Mouse (Mus musculus) liver, embryonic 14.5 days (tissue): ENCODE results near the gene Fam76a. TPM values are rescaled to one million over a fixed set of nuclear protein-coding genes. Genes with fewer than 3 reads are reported as not detected.
A peak's percentile ranks its signal among the peaks of the same experiment; 100 is the strongest.
"Not testable (repeated sequence)": the region's sequence is repeated elsewhere in the genome, so short reads cannot be mapped to it uniquely, and the experiment has no call there.

ENCODE experiments used
- ATAC-seq: fragments of 200-750 bp; cut with Nextera tagmentation; 2 replicates; pipeline ENCODE4 v1.8.0; 2017; ENCODE audit warnings: moderate number of reproducible peaks, mild to moderate bottlenecking, moderate library complexity; ENCODE audit not compliant: insufficient read depth
- DNase-seq, 3 experiments: peaks; one replicate each; pipeline ENCODE4 v3.0.0-alpha.2; 2012 to 2013; ENCODE audit warnings: low read depth in 3 of 3, low spot score in 3 of 3
- H3K27ac ChIP-seq: fragments of 300-500 bp; sonication (generic); 2 replicates; pipeline ENCODE4 v1.5.1; 2014; ENCODE audit warnings: moderate library complexity, mild to moderate bottlenecking, control low read depth, inconsistent platforms
- H3K27me3 ChIP-seq: fragments of 300-500 bp; sonication (generic); 2 replicates; pipeline ENCODE4 v1.6.1; 2014; ENCODE audit warnings: mild to moderate bottlenecking, low read length, moderate library complexity; ENCODE audit not compliant: control insufficient read depth, insufficient read depth
- H3K36me3 ChIP-seq: fragments of 300-500 bp; sonication (generic); replicated peaks from 2 replicates; pipeline ENCODE4 v1.6.1; 2014; ENCODE audit warnings: low read depth; ENCODE audit not compliant: control insufficient read depth, insufficient read depth
- H3K4me1 ChIP-seq, 2 experiments: fragments of 200-500 bp in 1 of 2; fragments of 300-500 bp in 1 of 2; sonication (generic) in 1 of 2; replicated peaks; 2 replicates each; pipeline ENCODE4 v1.6.1; 2012 to 2014; ENCODE audit warnings: antibody characterized with exemption in 1 of 2, inconsistent platforms in 1 of 2, low read length in 1 of 2; ENCODE audit not compliant: control insufficient read depth in 2 of 2, insufficient read depth in 2 of 2
- H3K4me2 ChIP-seq: fragments of 300-500 bp; sonication (generic); 2 replicates; pipeline ENCODE4 v1.6.1; 2014; ENCODE audit warnings: low read depth, mild to moderate bottlenecking, control low read depth, moderate library complexity
- H3K4me3 ChIP-seq, 2 experiments: fragments of 200-500 bp in 1 of 2; fragments of 300-500 bp in 1 of 2; sonication (generic) in 1 of 2; 2 replicates each; pipeline ENCODE4 v1.5.1; 2012 to 2014; ENCODE audit warnings: low read depth in 2 of 2, low read length in 2 of 2, mild to moderate bottlenecking in 2 of 2, control low read depth in 1 of 2, inconsistent platforms in 1 of 2, moderate library complexity in 1 of 2; ENCODE audit not compliant: insufficient read depth in 1 of 2
- H3K9ac ChIP-seq: fragments of 300-500 bp; sonication (generic); replicated peaks from 2 replicates; pipeline ENCODE4 v1.6.1; 2014; ENCODE audit warnings: mild to moderate bottlenecking, control low read depth, moderate library complexity
- H3K9me3 ChIP-seq: fragments of 300-500 bp; sonication (generic); 2 replicates; pipeline ENCODE4 v1.6.1; 2016; ENCODE audit warnings: low read length, mixed read lengths; ENCODE audit not compliant: control insufficient read depth
- CTCF ChIP-seq: IDR thresholded peaks from 2 replicates; pipeline ENCODE4 v1.5.1; 2016; ENCODE audit warnings: antibody characterized with exemption, low read depth, control low read depth
- EP300 ChIP-seq: IDR thresholded peaks from 2 replicates; pipeline ENCODE4 v1.6.1; 2016; ENCODE audit warnings: antibody characterized with exemption, low read depth
- WGBS: fragments of 180-500 bp; shearing (Covaris S2); extraction: QIAGEN DNeasy Blood & Tissue Kit; methylation state at CpG from one replicate; pipeline ENCODE4 v1.1.7; 2014; ENCODE audit not compliant: insufficient replicate concordance; 5-methylcytosine and 5-hydroxymethylcytosine counted together
- polyA plus RNA-seq, 2 experiments: library from polyadenylated mRNA; depleted of rRNA in 1 of 2; stranded (reverse) in 1 of 2; unstranded in 1 of 2; fragments of >200 nt; fragmentation: Nextera tagmentation in 1 of 2; extraction: Ambion mirVana in 1 of 2; gene quantifications; 2 replicates each; pipeline versions ENCODE4 v1.2.1 to v1.2.3; 2012 to 2014

The Fam76a gene
- polyA plus RNA-seq, 2 experiments, result 7.4 to 24.8 TPM

GRCm38 (mm10) chr4:132938181-132938941 lies 16.0 kb upstream of the Fam76a start:
- H3K9me3 ChIP-seq, result no peaks in the 10 kb centered on the region
- WGBS, result 53% methylated on average over 12 of the region's 12 CpGs
- H3K36me3 ChIP-seq, result no peaks in the 10 kb centered on the region
- no peak overlapping the region for H3K27ac ChIP-seq
- H3K4me1 ChIP-seq, result peaks cover 0 to 10% of the 10 kb centered on the region in 2 experiments; a peak in 1 of 4 replicates
- no peak for ATAC-seq
- no peak overlapping the region for H3K9ac ChIP-seq
- TF ChIP-seq EP300 (no peak), CTCF (no peak)
- DNase-seq, result no peak
- no peak overlapping the region for H3K4me2 ChIP-seq
- no peak overlapping the region for H3K4me3 ChIP-seq
- no peaks in the 10 kb centered on the region; the same call in 1 of the 2 replicates for H3K27me3 ChIP-seq

GRCm38 (mm10) chr4:132934639-132935038 lies 12.3 kb upstream of the Fam76a start:
- H3K9me3 ChIP-seq, result no peaks in the 10 kb centered on the region
- no peak for ATAC-seq
- no peak overlapping the region for H3K9ac ChIP-seq
- DNase-seq, result no peak
- 48% methylated on average over 7 of the region's 7 CpGs for WGBS
- no peaks in the 10 kb centered on the region for H3K36me3 ChIP-seq
- no peak overlapping the region for H3K27ac ChIP-seq
- H3K4me1 ChIP-seq, result peaks cover 0 to 10% of the 10 kb centered on the region in 2 experiments; a peak in 1 of 4 replicates
- no peaks in the 10 kb centered on the region; the same call in 1 of the 2 replicates for H3K27me3 ChIP-seq
- no peak overlapping the region for H3K4me2 ChIP-seq
- H3K4me3 ChIP-seq, result no peak overlapping the region
- TF ChIP-seq CTCF (no peak), EP300 (no peak)

- Histone ChIP-seq H3K4me2 (no peak overlapping the region), H3K27me3 (no peaks in the 10 kb centered on the region), H3K4me3 (no peak overlapping the region), H3K9ac (no peak overlapping the region), H3K4me1 (peaks cover 0 to 8% of the 10 kb centered on the region in 2 experiments; a peak in 1 of 4 replicates), H3K27ac (no peak overlapping the region), H3K9me3 (no peaks in the 10 kb centered on the region), H3K36me3 (no peaks in the 10 kb centered on the region)
- ATAC-seq (no peak), DNase-seq (no peak)
- 58% methylated on average over 4 of the region's 4 CpGs for WGBS
- TF ChIP-seq CTCF (no peak), EP300 (no peak)
Observed at GRCm38 (mm10) chr4:132932752-132933404, 10.5 kb upstream of the Fam76a start.

GRCm38 (mm10) chr4:132930784-132931183 lies 8.4 kb upstream of the Fam76a start:
- no peak for ATAC-seq
- no peak overlapping the region for H3K27ac ChIP-seq
- no peaks in the 10 kb centered on the region for H3K9me3 ChIP-seq
- no peak overlapping the region for H3K4me3 ChIP-seq
- TF ChIP-seq CTCF (peak; percentile 77), EP300 (no peak)
- 7% methylated on average over 8 of the region's 8 CpGs for WGBS
- no peaks in the 10 kb centered on the region for H3K27me3 ChIP-seq
- no peak overlapping the region for H3K9ac ChIP-seq
- DNase-seq, result peak in 2 of 3 experiments; percentile 48 to 53
- H3K4me2 ChIP-seq, result no peak overlapping the region
- H3K36me3 ChIP-seq, result no peaks in the 10 kb centered on the region
- peaks cover 0 to 6% of the 10 kb centered on the region in 2 experiments; a peak in 1 of 4 replicates for H3K4me1 ChIP-seq

GRCm38 (mm10) chr4:132926520-132926919 lies 4.2 kb upstream of the Fam76a start:
- H3K27me3 ChIP-seq, H3K4me3 ChIP-seq, ATAC-seq, H3K9ac ChIP-seq, H3K4me2 ChIP-seq, H3K27ac ChIP-seq, H3K36me3 ChIP-seq, DNase-seq, H3K9me3 ChIP-seq: not testable (repeated sequence)
- H3K4me1 ChIP-seq, result peaks cover 9 to 10% of the 10 kb centered on the region in 2 experiments
- WGBS, result 52% methylated on average over 2 of the region's 2 CpGs
